Mouse (Mus musculus) neural tube, embryonic 11.5 days (tissue): ENCODE measurements at regions not wholly inside any gene's neighbourhood (a gene's known extent, or its start where the extent isn't known, plus 50 kb on each side); places are given as distances from the start of the nearest gene placed in this dataset.

Experiments used
- ATAC-seq: fragments of 200-750 bp; cut with Nextera tagmentation; 2 replicates; pipeline ENCODE4 v1.8.0; 2017; ENCODE audit warnings: moderate number of reproducible peaks, mild to moderate bottlenecking, moderate TSS enrichment, moderate library complexity; ENCODE audit not compliant: insufficient read depth, low FRiP score, low TSS enrichment
- DNase-seq: peaks from one replicate; pipeline ENCODE4 v3.0.0-alpha.2; 2015; ENCODE audit warnings: low spot score
- H3K27ac ChIP-seq: fragments of 300-500 bp; sonication (generic); 2 replicates; pipeline ENCODE4 v1.5.1; 2014; ENCODE audit warnings: low read depth, mild to moderate bottlenecking, low read length
- H3K27me3 ChIP-seq: fragments of 300-500 bp; sonication (generic); 2 replicates; pipeline ENCODE4 v1.6.1; 2014; ENCODE audit warnings: mild to moderate bottlenecking, low read length, mixed read lengths; ENCODE audit not compliant: control insufficient read depth, insufficient read depth
- H3K36me3 ChIP-seq: fragments of 300-500 bp; sonication (generic); 2 replicates; pipeline ENCODE4 v1.6.1; 2014; ENCODE audit warnings: mild to moderate bottlenecking, low read length, moderate library complexity, mixed read lengths; ENCODE audit not compliant: control insufficient read depth, insufficient read depth
- H3K4me1 ChIP-seq: fragments of 300-500 bp; sonication (generic); 2 replicates; pipeline ENCODE4 v1.6.1; 2014; ENCODE audit warnings: low read length, mixed read lengths; ENCODE audit not compliant: control insufficient read depth, insufficient read depth
- H3K4me2 ChIP-seq: fragments of 300-500 bp; sonication (generic); 2 replicates; pipeline ENCODE4 v1.6.1; 2014; ENCODE audit warnings: low read depth, mild to moderate bottlenecking, moderate library complexity
- H3K4me3 ChIP-seq: fragments of 300-500 bp; sonication (generic); 2 replicates; pipeline ENCODE4 v1.5.1; 2014; ENCODE audit warnings: low read depth, low read length
- H3K9ac ChIP-seq: fragments of 300-500 bp; sonication (generic); 2 replicates; pipeline ENCODE4 v1.6.1; 2014; ENCODE audit warnings: mild to moderate bottlenecking, low read length
- H3K9me3 ChIP-seq: fragments of 300-500 bp; sonication (generic); 2 replicates; pipeline ENCODE4 v1.6.1; 2016; ENCODE audit warnings: low read length; ENCODE audit not compliant: control insufficient read depth
- WGBS: fragments of 180-500 bp; shearing (Covaris S2); extraction: QIAGEN DNeasy Blood & Tissue Kit; methylation state at CpG from one replicate; pipeline ENCODE4 v1.1.7; 2014; 5-methylcytosine and 5-hydroxymethylcytosine counted together

DNA sequence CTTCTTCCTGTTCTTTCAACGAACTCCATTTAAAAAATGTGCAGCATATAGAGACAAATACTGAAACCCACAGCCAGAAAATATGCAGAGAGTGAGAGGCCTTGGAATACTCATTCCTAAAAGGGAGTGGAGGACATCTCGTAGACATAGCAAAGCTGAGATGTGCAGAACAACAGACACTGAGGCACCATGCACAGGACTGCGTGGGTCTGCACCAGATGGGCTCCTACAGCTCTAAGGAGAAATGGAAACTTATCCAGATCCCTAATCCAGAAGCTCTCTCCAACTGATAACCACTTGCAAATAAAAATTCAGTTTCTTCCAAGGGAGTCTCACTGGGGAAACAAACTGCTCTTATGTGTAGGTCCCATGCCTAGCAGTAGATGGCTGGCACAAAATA, 101.6 kb downstream of the Slc25a24 start:
- no peaks in the 10 kb centered on the region for H3K27me3 ChIP-seq
- H3K9me3 ChIP-seq, result no peaks in the 10 kb centered on the region
- H3K4me3 ChIP-seq, result no peak overlapping the region
- H3K36me3 ChIP-seq, result no peaks in the 10 kb centered on the region
- no peaks in the 10 kb centered on the region for H3K4me1 ChIP-seq
- H3K4me2 ChIP-seq, result no peak overlapping the region
- H3K9ac ChIP-seq, result no peak overlapping the region
- DNase-seq (no peak), ATAC-seq (no peak)
- no peak overlapping the region for H3K27ac ChIP-seq
- WGBS, result 89% methylated on average over 3 of the region's 3 CpGs

DNA sequence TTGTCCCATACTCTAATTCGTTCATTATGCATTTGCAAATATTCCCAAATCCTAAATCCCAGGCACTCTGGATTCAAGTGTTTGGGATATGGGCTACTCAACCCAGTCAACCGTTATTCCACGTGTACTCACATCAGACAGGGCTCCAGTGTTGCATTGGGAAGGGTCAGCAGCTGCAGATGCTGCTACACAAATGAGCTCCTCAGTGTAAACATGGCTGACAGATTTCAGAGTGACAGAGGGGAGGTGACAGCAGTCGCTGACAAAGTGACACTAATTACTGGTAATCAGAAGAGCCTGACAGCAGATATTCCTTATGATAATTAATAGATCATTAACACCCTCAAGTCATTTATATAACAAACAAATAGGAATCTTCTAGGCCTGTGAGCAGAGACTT, 106.2 kb upstream of the Vav3 start:
- Histone ChIP-seq H3K36me3 (no peaks in the 10 kb centered on the region), H3K27me3 (no peaks in the 10 kb centered on the region), H3K4me1 (no peaks in the 10 kb centered on the region), H3K9ac (no peak overlapping the region), H3K4me3 (no peak overlapping the region), H3K4me2 (no peak overlapping the region), H3K27ac (no peak overlapping the region), H3K9me3 (no peaks in the 10 kb centered on the region)
- no peak for ATAC-seq
- no peak for DNase-seq
- 71% methylated on average over 4 of the region's 4 CpGs for WGBS

DNA sequence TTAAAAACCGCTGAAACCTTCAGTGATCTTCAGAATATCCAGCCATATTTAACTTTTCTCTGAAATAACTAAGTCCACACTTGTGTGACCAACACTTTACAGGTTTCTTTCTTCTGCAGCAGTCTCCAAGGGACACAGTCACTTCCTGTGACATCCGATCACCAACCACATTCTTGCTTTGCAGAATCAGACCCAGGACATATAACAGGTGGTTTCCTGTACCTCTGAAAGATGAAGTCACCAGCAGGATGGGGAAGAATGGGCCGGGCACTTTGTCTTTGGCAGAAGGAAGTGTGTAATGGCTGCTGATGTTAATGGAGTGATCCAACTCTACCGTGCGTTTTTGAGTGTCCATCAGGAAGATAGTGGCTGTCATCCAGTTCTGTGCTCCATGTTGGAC, 103.5 kb upstream of the Vav3 start:
- DNase-seq (no peak), ATAC-seq (no peak)
- no peak overlapping the region for H3K27ac ChIP-seq
- no peaks in the 10 kb centered on the region for H3K36me3 ChIP-seq
- no peak overlapping the region for H3K4me2 ChIP-seq
- 87% methylated on average over 5 of the region's 5 CpGs for WGBS
- H3K9me3 ChIP-seq, result no peaks in the 10 kb centered on the region
- H3K4me3 ChIP-seq, result no peak overlapping the region
- H3K4me1 ChIP-seq, result no peaks in the 10 kb centered on the region
- H3K9ac ChIP-seq, result no peak overlapping the region
- H3K27me3 ChIP-seq, result no peaks in the 10 kb centered on the region

DNA sequence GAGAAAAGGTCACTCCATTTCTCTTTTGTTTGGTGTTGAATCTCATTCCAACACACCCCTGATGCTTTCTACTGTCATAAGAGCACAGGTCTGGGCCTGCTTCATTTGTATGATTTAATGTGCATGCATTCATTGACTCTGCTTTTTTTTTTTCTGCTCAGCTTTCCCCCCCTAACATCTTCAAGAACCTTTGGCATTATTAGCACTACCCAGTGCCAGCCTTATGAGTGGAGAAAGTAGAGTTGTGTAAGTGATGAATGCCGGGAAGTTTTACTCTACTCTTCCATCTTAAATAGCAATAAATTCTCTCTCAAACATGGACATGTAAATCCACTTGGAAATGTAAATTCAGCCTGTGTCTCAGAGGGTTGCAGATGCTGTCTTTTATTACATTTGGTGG, 97.0 kb upstream of the Vav3 start:
- Histone ChIP-seq H3K4me3 (no peak overlapping the region), H3K4me2 (no peak overlapping the region), H3K9me3 (peaks cover 5% of the 10 kb centered on the region; the same call in 1 of the 2 replicates), H3K27ac (no peak overlapping the region), H3K27me3 (no peaks in the 10 kb centered on the region), H3K36me3 (no peaks in the 10 kb centered on the region), H3K9ac (no peak overlapping the region), H3K4me1 (no peaks in the 10 kb centered on the region)
- ATAC-seq (no peak), DNase-seq (no peak)
- WGBS, result 84% methylated on average over 1 of the region's 1 CpGs

DNA sequence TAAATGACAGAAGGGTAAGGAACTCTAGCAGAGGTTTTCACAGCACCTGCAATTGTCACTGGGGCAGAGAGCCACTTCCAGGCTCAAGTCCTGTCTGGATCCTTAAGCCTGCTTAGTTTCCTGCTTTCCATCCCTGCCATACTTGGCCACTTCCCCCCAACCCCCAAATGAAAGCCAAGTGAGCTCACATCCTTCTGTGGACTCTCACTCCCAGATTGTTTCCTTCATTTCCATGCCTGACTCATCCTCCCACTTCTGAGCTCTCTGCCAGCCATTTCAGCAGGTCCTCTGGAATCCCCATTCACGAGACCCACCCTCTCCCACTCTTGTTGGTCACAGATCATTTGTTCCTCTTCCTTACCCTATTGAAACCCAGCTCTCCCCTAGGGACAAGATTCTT, 91.7 kb upstream of the Vav3 start:
- ATAC-seq, result no peak
- no peak overlapping the region for H3K4me2 ChIP-seq
- DNase-seq, result no peak
- H3K27me3 ChIP-seq, result no peaks in the 10 kb centered on the region
- WGBS, result 32% methylated on average over 1 of the region's 1 CpGs
- no peak overlapping the region for H3K4me3 ChIP-seq
- no peaks in the 10 kb centered on the region for H3K4me1 ChIP-seq
- H3K27ac ChIP-seq, result no peak overlapping the region
- H3K9me3 ChIP-seq, result peaks cover 5% of the 10 kb centered on the region; the same call in 1 of the 2 replicates
- no peaks in the 10 kb centered on the region for H3K36me3 ChIP-seq
- no peak overlapping the region for H3K9ac ChIP-seq

DNA sequence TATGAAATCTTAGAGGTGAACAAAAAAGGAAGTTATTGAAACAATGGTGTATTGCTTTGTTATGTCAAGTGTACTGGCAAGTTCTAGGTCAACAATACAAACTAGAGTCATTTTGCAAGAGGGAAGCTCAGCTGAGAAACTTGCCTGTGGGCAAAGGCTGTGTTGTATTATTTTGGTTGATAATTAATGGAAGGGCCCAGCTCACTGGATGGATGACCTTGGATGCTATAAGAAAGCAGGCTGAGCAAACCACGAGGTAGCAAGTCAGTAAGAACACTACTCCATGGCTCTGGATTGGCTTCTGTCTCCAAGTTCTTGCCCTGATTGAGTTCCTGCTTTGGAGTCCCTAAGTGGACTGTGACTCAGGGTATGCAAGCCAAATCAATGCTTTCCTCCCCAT, 91.1 kb upstream of the Vav3 start:
- H3K27ac ChIP-seq, result no peak overlapping the region
- H3K9me3 ChIP-seq, result peaks cover 5% of the 10 kb centered on the region; the same call in 1 of the 2 replicates
- no peak for ATAC-seq
- H3K4me3 ChIP-seq, result no peak overlapping the region
- H3K4me1 ChIP-seq, result no peaks in the 10 kb centered on the region
- H3K36me3 ChIP-seq, result no peaks in the 10 kb centered on the region
- H3K27me3 ChIP-seq, result no peaks in the 10 kb centered on the region
- no peak overlapping the region for H3K4me2 ChIP-seq
- no peak overlapping the region for H3K9ac ChIP-seq
- DNase-seq, result no peak
- WGBS, result 88% methylated on average over 1 of the region's 1 CpGs

DNA sequence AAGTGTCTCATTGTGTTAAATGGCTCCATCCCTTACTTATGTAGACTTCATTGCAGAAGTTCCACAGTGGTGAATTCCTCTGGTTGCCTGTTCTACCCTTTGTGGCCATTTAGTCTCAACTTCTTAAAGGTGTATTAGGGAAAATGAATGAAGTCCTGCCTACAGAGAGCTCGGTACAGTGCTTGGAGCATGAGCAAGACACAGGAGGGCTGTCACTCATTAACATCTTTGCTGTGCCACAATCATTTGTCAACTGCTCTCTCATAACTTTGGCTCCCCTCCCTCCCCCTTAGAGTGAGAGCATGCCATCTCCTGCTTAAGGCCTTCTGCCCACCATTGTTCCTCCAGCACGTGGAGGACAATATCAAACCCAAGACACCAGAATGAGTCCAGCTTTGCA, 90.5 kb upstream of the Vav3 start:
- H3K9me3 ChIP-seq, result no peaks in the 10 kb centered on the region
- H3K36me3 ChIP-seq, result no peaks in the 10 kb centered on the region
- no peak for DNase-seq
- H3K27me3 ChIP-seq, result no peaks in the 10 kb centered on the region
- H3K9ac ChIP-seq, result no peak overlapping the region
- no peak overlapping the region for H3K4me3 ChIP-seq
- H3K27ac ChIP-seq, result no peak overlapping the region
- WGBS, result 90% methylated on average over 2 of the region's 2 CpGs
- H3K4me1 ChIP-seq, result no peaks in the 10 kb centered on the region
- H3K4me2 ChIP-seq, result no peak overlapping the region
- no peak for ATAC-seq

DNA sequence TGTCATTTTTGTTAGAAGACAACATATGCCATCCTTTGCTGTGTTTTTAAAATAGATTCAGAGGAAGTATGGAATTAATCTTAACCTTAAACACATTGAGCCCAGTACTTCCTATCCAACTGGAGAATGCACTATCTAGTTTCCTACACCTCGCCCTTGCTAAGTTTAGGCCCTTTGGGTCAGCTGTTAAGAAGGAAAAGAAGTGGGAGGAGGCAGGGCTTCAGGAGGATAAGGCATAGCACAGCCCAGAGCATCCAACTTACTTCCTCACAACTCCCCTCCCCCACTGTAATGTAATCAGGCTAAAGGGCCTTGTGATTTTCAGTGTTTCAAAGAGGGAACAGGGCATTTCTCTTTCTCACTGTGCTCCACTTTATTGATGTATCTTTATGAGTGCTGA, 88.7 kb upstream of the Vav3 start:
- Histone ChIP-seq H3K9ac (no peak overlapping the region), H3K27ac (no peak overlapping the region), H3K36me3 (no peaks in the 10 kb centered on the region), H3K4me2 (no peak overlapping the region), H3K4me3 (no peak overlapping the region), H3K9me3 (no peaks in the 10 kb centered on the region), H3K4me1 (no peaks in the 10 kb centered on the region), H3K27me3 (no peaks in the 10 kb centered on the region)
- ATAC-seq (no peak), DNase-seq (no peak)
- WGBS, result 74% methylated on average over 1 of the region's 1 CpGs

DNA sequence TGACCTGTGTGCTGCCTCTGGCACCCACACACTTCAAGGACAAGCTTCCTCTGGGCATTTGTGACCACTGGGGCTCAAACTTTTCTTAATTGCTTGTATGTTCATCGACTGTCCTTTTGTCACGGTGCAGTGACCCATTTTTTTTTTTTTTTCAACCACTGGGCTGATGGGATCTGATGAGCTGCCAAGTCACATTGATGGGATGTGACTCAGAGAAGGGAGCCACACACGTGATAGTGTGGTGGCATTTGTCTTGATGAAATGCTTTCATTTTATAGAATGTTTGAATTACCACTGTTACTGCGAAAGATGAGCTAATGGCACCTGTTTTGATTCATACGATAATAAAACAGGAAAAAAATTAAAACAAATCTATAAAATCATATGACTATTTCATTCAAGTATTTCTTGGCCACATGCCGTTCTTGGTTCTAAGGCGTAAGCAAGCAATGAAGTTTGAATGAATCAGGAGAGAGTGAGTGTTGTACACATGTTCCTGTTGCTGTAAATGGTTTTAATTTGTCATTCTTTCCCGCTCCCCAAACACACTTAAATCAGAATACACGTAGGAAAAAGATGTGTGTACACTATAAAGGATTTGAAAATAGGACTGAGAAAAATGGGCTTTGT, 86.3 kb upstream of the Vav3 start:
- Histone ChIP-seq H3K4me1 (no peaks in the 10 kb centered on the region), H3K27ac (no peak overlapping the region), H3K4me3 (no peak overlapping the region), H3K9ac (no peak overlapping the region), H3K27me3 (no peaks in the 10 kb centered on the region), H3K4me2 (no peak overlapping the region), H3K36me3 (no peaks in the 10 kb centered on the region), H3K9me3 (no peaks in the 10 kb centered on the region)
- ATAC-seq (no peak), DNase-seq (no peak)
- 87% methylated on average over 9 of the region's 9 CpGs for WGBS
